Mouse (Mus musculus): ENCODE measurements around the gene Fam166b.

The Fam166b gene

GRCm38 (mm10) chr4:43379601-43380000, 49.3 kb downstream of the Fam166b start:
- no peak for DNase-seq

Measured in cerebellum, adult 18-20 months (tissue).